Mouse (Mus musculus) thymus, postnatal 0 days (tissue): Measurements from ENCODE around the gene Fam216b. TPM values are rescaled to one million over a fixed set of nuclear protein-coding genes. Genes with fewer than 3 reads are reported as not detected.

ENCODE experiments used
- DNase-seq: peaks from one replicate; pipeline ENCODE4 v3.0.0-alpha.2; 2015; ENCODE audit warnings: low spot score
- polyA plus RNA-seq: library from polyadenylated mRNA; unstranded; fragments of >200 nt; fragmentation: Nextera tagmentation; extraction: Ambion mirVana; gene quantifications from 2 replicates; pipeline ENCODE4 v1.2.1, GENCODE M21; 2015

Fam216b gene
- polyA plus RNA-seq, 1 experiment from 2014 or later: 0.05 TPM

DNA sequence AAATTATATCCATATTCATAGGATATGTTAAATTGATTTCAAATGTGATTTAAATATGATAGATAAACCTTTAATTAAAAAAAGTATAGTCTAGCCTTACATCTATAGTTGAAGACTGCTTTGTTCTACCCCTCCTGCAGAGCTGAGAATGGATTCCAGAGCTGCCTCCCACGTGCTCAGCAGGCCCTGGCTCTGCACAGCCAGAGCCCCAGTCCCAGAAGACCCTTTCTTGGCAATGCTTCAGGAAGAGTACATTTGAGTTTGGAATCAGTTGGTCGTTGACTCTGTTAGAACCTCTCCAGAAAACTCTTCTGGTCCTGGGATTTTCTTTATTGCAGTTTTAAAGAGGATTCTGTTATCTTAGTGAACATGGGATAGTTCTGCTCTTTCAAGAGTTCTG lies 45.7 kb downstream of the Fam216b start:
- no peak for DNase-seq

DNA sequence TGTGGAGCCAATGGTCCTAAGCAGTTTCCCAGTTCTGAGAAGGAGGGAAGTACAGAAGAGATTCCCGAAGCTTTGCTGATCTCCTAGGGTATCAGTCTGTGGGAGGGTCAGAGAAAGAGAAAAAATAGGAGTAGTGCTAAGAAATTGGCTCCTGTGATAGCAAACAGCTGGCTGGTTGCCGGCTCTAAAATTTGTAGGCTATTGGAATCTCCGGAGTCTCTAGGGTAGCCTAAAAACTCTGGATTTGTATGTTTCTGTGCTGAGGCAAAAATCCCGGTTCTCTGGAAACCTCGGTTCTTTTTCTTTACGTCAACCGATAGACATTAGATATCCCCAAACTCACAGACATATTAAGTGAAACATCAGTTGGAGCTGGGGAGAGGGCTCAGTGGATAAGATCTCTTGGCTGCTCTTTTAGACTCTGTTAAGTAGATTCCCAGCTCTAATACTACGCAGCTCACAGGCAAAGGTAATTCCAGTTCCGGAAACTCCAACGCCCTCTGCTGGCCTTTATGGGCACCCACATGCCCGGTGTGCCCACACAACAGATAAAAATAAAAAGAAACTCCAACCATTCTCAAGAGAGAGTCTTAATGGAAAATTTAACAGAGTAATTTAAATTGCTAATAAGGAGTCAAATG lies 46.8 kb downstream of the Fam216b start:
- DNase-seq: no peak

DNA sequence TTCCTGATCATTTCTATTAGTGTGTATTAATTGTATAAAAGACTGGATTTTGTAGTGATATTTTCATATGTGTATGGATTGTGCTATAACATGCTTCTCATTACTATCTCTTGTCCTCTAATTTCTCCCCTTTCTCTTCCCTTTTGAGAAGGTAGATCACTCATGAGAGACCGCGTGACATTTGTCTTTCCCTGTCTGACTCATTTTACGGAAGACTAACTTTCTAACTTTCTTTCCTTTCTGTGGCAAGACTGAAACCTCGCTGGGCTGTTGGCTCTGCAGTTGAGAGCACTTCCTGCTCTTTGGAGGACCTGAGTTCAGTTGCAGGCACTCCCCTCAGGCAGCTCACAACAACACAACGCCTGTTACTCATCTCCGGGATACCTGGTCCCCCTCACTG lies 48.2 kb downstream of the Fam216b start:
- DNase-seq: no peak

DNA sequence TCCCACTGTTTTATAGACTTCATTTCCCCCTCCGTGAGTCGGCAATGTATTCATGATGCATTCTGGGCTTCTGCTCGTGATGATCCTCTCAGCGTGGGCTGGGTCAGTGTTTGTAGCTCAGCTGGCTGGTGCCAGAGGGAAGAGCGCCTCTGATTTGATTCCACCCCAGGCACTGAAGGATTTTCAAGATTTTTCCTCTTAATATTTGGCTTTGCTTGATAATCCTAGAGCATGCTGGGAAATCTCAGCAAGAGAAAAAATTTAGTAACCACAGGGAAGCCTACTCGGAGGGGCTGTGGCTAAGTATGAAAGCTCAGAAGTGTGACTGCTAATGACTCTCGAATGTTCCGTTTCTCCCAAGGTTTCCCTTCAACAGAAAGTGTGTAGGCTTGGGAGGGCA lies 49.9 kb downstream of the Fam216b start:
- DNase-seq: no peak

Other genes starting within 250 kb of the Fam216b start
- 263 and 298 TPM in 2 replicates for gene Dnajc15, start 213.9 kb downstream of the Fam216b start, polyA plus RNA-seq
- 66.6 and 104 TPM in 2 replicates for gene Epsti1, start 184.8 kb downstream of the Fam216b start, polyA plus RNA-seq
- 7.0 and 8.0 TPM in 2 replicates for gene Tnfsf11, start 219.0 kb upstream of the Fam216b start, polyA plus RNA-seq